Mouse (Mus musculus): ENCODE data around the gene Emg1.

GRCm38 (mm10) chr6:124674591-124674990 lies 37.4 kb downstream of the Emg1 start:
- TF ChIP-seq EP300 (IDR thresholded peaks at IDR 0.05; ENCODE audit: low read depth) (no peak), CTCF (IDR thresholded peaks at IDR 0.05; ENCODE audit: low read depth) (no peak)
